In the genomic region with DNA sequence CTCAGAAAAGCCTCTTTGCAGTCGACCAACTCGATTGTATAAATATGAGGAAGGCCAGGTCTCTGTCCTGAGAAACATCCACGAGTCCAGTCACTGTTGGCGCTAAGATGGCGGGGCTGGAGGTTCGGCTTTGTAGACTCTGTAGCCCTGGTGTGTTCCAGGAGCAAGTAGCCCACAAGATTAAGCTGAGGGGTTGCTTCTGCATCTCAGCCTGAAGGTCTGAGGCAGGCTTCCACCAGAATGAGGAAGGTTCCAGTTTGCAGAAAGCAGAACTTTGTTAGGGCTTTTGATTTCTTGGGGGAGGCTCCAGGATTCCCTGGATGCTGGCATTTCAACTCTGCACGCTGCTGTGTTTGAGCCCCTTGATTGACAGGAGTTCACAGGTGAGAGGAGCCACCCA, we compare ENCODE assay signal across 18 mouse cellular contexts. TPM values are rescaled to one million over a fixed set of nuclear protein-coding genes. Genes with fewer than 3 reads are reported as not detected.
DNase-seq lines count a peak whose midpoint lies in the region; ATAC-seq lines count a peak whose summit lies in the region.
"Had no signal": no experiment of that assay in that cellular context is flagged by ENCODE, and none has a peak within 500 bp of the region (broad histone marks: within the 10 kb centered on the region; RNA-seq: fewer than 3 reads in every experiment).

No protein-coding gene starts in this region.

- H3K4me3 ChIP-seq in heart, embryonic 10.5 days, result no peak overlapping the region
- H3K4me3 ChIP-seq: embryonic facial prominence, embryonic 12.5 days; forebrain, embryonic 12.5 days; gastrocnemius, adult 2 months; hindbrain, embryonic 10.5 days had no signal

- no peak for DNase-seq in heart, embryonic 10.5 days (ENCODE audit: low spot score)
- no peak for DNase-seq in heart, postnatal 25 days (ENCODE audit: low spot score)
- peak; percentile 6 for DNase-seq in lung, postnatal 25 days (ENCODE audit: low spot score)
- no peak for DNase-seq in lung, adult 18-20 months
- no peak for DNase-seq in gastrocnemius, adult 18-20 months (ENCODE audit: low spot score)
- DNase-seq in cerebellum, adult 8-10 months, result no peak
- DNase-seq: adrenal gland, postnatal 14 days; cerebellum, adult 18-20 months; gastrocnemius, adult 2 months; gastrocnemius, postnatal 25 days; heart, adult 11 months; heart, postnatal 10 days had no signal

- peaks cover 20% of the 10 kb centered on the region; the same call in 1 of the 2 replicates for H3K4me1 ChIP-seq in heart, embryonic 10.5 days
- H3K4me1 ChIP-seq: embryonic facial prominence, embryonic 12.5 days had no signal

- H3K27me3 ChIP-seq in heart, embryonic 10.5 days (ENCODE audit: insufficient read depth, poor library complexity, severe bottlenecking), result no peaks in the 10 kb centered on the region; the same call in 1 of the 2 replicates
- H3K27me3 ChIP-seq: embryonic facial prominence, embryonic 12.5 days; forebrain, embryonic 12.5 days had no signal

- ATAC-seq in megakaryocyte, adult 5-6 weeks (ENCODE audit: poor library complexity, severe bottlenecking), result peak; percentile 81
- ATAC-seq: forebrain, embryonic 16.5 days had no signal

- intact Hi-C loops in heart, postnatal 25 days (cut with DNase I), result no loop called here

- H3K27ac ChIP-seq in heart, embryonic 10.5 days, result peak overlapping the region; percentile 59
- H3K27ac ChIP-seq: embryonic facial prominence, embryonic 12.5 days; forebrain, embryonic 12.5 days; hindbrain, embryonic 14.5 days had no signal

- H3K9me3 ChIP-seq in heart, embryonic 10.5 days, result no peaks in the 10 kb centered on the region
- H3K9me3 ChIP-seq: embryonic facial prominence, embryonic 12.5 days; forebrain, embryonic 12.5 days; hindbrain, embryonic 10.5 days had no signal

- H3K36me3 ChIP-seq in heart, embryonic 10.5 days, result no peaks in the 10 kb centered on the region
- H3K36me3 ChIP-seq: embryonic facial prominence, embryonic 12.5 days; forebrain, embryonic 12.5 days; hindbrain, embryonic 10.5 days had no signal

- 74% methylated on average over 7 of the region's 7 CpGs for WGBS in heart, embryonic 10.5 days

RNA-seq across cellular contexts. Expression of a gene that starts 45.3 kb away (rescaled TPM):
- polyA plus RNA-seq in heart, embryonic 10.5 days (2016; fragmentation: Nextera tagmentation; extraction: Ambion mirVana), result 390 and 444 TPM in 2 replicates
- total RNA-seq in heart, postnatal 25 days (2021), result 10 to 100 TPM; 12.6 TPM
- 188 and 198 TPM in 2 replicates for total RNA-seq in megakaryocyte, adult 5-6 weeks (2015)
- total RNA-seq in megakaryocyte, adult 5-6 weeks (2017), result 96.7 and 108 TPM in 2 replicates
- 1 to 10 TPM; 2.6 to 3.5 TPM for total RNA-seq in gastrocnemius, adult 18-20 months (2021)

Comparison
In these comparisons a context has a peak if more than half of its experiments do, and no peak if none do; other contexts are left out.
1. RNA of a gene that starts 45.3 kb away (total RNA-seq): 96.7 to 198 TPM in megakaryocyte, adult 5-6 weeks; 12.6 TPM in heart, postnatal 25 days and 2.6 to 3.5 TPM in gastrocnemius, adult 18-20 months; every median in the first group is over 4 times any median in the second.